Mouse (Mus musculus): Measurements from ENCODE around the gene Wdr60.

GRCm38 (mm10) chr12:116299906-116300305, 37.1 kb upstream of the Wdr60 start:
- TF ChIP-seq CTCF (IDR thresholded peaks at IDR 0.05; ENCODE audit: insufficient read depth, low read depth, low read length) (no peak), POLR2A (IDR thresholded peaks at IDR 0.05; ENCODE audit: insufficient read depth, low read depth, low read length) (no peak)
